Mouse (Mus musculus) heart, adult 8-10 months (tissue): ENCODE measurements around the gene Hk2. TPM values are rescaled to one million over a fixed set of nuclear protein-coding genes. Genes with fewer than 3 reads are reported as not detected.

ENCODE experiments used
- DNase-seq: peaks from one replicate; pipeline ENCODE4 v3.0.0; 2022; ENCODE audit warnings: low spot score
- total RNA-seq, 4 experiments: library from RNA; stranded (reverse); gene quantifications; 2 replicates each; pipeline ENCODE4 v1.2.4; 2022

Hk2 gene
- total RNA-seq, 4 experiments from 2014 or later: 393 to 406 (median 396) TPM

GRCm38 (mm10) chr6:82740868-82741517 is 33.3 kb downstream of the Hk2 start:
- DNase-seq: no peak

DNA sequence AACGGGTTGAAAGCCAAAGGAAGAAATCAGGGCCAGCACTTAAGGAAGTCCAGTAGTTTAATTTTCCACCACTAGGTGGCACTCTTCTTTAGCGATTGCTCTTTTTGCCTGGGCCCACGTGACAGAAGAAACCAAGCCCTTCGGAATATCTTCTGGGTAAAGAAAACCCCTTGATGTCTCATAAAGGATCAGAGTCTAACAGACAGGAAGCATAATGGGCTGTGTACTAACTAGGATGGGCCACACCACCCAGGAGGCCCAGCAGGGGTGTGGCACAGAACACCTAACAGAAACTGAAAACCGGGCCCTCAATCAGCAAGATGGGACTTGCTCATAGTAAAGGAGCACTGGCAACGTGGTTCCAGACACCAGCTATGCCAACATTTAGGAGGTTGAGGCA is 34.0 kb downstream of the Hk2 start:
- DNase-seq: peak; percentile 81

DNA sequence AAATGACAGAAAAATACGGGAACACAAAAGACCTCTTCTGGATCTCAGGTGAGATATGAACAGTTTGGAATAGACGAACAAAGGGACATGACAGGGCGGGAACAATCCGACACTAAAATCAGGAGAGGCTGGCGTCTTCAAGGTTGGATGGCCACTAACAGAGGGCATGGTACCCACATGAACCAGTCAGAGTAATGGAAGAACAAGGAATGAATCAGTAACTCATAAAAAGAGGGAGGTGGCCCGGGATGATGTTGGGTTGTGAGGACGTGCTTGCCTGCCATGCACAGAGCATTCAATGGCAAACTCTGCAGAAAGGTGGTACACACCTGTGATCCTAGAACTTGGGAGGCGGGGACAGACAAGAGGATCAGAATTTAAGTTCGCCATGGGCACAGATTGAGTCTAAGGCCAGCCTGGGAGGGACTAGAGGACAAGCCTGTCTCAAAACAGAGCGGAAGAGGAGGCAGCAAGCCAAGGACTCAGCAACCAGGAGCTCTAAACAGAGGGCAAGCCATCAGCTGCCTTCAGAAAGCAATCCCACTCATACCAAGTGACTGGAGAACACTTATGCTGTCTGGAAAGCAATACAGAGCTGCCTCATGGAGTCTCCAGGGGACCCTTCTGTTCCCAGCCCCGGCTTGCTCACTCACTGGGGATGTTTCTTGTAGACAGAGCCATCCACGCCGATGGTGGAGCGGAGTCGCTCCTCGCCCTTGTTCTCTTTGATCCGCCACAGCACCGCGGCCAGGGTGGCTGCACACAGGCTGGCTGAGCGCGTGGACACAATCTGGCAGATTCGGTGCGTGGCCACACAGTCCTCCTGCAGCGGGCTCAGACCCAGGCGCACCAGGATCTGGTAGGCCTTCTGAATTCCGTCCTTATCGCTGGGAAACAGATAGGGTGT is 36.4 kb downstream of the Hk2 start:
- DNase-seq: no peak

DNA sequence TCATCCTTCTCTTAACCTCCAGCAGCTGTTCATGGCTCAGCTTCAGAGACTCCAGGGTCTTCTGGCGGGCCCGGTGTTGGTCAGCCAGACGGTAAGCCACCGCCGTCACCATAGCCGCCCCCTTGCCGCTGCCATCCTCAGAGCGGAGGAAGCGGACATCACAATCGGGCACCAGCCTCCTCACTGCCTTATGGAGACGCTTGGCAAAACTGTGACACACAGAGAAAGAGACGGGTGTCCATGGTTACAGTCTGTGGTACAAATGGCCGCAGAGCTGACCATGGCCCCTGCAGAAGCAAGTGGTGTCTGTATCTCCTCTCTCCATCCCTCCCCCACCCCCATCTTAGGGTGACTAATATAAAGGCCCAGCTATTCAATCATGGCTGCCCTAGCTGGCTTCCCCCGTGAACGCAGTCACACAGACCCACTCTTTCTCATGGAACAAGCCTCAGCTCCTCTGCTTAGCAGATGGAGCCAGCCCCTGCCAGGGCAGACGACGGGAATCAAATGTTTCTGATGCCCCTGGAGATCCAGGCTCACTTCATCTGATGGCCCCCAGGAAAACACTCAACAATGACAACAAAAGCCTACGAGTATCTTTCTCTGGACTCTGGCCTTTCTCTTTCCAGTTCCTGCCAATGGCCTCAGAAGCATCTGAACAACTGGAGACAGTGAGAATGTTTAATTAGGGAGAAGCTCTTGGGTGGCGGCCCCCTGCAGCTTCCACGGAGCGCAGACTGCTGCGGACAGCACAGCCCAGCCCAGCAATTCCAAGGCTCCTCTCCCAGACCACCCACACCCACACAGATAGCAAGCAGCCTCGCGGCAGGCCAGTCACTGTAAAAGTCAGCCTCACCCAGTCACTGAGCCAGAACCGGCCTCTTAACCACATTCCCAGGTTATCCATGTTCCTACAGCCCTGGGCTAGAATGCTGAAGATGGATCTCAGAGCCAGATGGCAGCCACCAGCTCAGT is 37.3 kb downstream of the Hk2 start:
- DNase-seq: no peak

DNA sequence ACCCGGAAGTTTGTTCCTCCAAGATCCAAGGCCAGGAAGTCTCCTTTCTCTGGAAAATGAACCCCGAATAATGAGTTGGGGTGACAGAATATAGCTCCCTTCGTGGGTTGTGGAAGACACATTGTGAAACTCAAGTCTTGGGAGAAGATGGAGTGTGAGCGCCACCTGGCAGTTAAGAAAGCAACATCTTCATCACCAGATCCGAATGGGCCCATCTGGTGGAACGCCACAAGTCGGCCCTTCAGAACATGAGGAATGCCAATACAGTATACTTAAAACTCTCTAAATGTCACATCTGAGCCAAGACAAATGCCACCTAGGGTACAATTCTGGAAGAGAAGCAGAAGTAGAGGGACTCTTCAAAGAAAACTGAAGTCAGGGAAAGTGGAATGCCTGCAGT is 38.9 kb downstream of the Hk2 start:
- DNase-seq: no peak

DNA sequence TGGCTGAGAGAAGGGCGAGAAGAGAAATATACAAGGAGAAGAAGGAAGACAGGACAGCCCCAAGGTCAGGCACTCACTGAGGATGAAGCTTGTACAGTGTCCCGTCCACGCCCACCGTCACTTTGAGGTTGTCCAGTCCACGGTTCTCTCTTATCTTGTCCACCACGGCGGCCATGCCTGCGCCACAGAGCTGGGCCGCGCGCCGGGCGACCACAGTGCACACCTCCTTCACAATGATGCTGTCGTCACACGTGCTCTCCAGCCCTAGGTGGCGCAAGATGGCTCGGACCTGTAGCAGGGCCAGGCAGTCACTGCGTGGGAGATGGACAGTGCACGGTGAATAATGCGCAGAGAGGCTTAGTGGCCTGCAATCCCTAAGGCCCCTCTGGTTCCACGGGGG is 45.6 kb downstream of the Hk2 start:
- no peak for DNase-seq

DNA sequence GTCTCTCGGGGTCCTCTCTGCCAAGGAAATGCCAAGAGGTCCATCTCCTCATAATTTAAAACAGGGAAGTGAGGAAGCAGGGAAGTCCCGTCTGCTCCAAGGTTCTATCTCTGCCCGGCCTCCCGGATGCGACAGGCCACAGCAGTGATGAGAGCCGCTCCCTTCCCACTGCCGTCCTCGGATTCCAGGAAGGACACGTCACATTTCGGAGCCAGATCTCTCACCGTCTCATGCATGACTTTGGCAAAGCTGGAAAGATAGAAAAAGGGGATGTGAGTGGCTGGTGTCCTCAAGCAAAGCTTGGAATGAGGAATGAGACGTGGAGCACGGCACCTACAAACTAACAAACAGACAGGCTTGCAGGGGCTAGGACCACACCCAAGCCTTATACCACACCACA is 47.0 kb downstream of the Hk2 start:
- DNase-seq: no peak

GRCm38 (mm10) chr6:82723321-82723720 is 50.9 kb downstream of the Hk2 start:
- no peak for DNase-seq

DNA sequence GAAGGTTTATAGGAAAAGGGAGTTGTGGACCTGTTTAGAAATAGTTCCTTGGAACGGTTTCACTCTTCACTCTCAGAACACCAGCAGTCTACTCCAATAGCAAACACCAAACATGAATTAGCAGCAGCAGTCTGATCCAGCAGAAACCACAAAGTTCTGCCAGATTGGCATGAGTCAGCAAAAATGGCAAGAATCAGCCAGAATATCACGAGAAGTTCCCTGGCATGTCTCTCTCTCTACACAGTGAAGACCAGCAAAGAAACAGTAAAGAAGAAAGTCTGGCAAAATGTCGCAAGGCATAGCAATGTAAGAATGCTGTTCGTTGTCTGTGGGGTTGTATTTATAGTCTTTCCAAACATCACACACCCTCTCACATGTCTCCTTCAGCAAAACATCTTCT is 58.1 kb downstream of the Hk2 start:
- DNase-seq: no peak

DNA sequence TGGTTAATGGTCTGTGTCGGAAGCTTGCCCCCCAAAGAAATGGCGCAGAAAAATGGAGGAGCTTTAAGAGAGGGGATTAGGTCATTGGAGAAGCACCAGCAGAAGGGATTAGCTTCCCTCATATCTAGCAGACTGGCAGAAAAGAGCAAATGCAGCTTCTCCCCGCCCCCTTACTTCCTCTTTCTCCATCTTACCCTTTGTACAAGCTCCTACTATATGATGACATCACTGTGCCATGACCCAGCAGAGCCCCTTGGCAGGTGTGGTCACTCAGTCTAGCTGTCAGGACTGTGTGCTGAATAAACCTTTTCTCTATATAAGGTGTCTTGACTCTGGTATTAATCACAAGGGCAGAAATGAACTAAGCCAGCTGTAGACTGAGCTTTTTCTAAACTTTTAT is 58.6 kb downstream of the Hk2 start:
- no peak for DNase-seq

DNA sequence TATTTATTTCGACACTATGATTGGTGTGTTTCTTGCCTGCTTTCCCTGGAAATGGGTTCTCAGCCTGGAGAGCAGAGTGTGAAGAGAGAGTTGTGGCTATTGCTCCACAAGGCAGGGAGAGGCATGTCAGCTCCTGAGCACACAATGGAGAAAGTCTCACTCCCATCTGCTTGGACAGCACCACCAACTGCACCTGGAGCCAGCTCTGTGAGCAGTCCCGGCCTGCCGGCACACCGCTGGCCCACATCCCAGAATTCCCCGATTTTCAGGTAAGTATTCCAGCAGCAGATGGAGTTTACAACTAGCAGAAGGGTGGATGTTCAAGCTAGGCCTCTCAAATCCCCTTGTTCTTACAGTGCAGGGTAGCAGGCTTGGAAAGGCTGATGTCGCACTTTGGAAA is 59.0 kb downstream of the Hk2 start:
- no peak for DNase-seq

DNA sequence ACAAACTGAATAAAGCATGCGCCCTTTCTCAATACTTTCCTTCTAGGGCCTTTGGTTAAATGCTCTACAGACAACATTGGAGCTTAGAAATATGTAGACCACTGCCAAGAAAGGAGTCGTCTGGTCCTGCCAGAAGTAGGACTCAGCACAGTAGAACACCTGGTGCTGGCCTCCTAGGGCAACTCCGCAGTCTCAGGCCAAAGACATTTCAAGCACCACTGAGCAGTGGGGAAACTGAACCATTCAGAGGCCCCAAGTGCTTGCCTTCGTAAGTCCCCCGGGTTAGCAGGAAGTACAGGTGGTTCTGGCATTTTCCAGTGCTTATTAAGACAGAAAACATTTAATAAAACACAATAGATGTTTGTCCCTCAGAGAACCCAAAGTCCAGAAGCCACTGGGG is 59.4 kb downstream of the Hk2 start:
- DNase-seq: no peak

- peak; percentile 60 for DNase-seq
Measured at GRCm38 (mm10) chr6:82714243-82714642, 60.0 kb downstream of the Hk2 start.

DNA sequence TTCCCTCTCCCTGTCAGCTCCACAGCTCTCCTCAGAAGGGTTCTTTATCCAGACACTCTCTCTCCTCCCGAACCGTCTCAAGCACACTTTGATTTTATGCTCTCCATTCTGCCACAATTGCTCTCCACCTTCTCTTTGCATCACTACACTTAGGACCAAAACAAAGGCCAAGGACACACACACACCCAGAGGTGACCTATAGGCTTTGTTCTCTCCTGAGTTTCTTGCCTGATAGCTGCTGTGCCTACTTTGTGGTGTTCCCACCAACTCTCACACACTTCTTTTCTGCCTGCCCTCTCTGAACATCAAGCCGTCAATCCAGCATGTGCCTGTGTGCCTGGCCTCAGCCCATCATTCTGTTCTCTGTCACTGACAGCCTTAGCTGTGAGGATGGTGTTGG is 66.5 kb downstream of the Hk2 start:
- no peak for DNase-seq

GRCm38 (mm10) chr6:82707241-82707640 is 67.0 kb downstream of the Hk2 start:
- DNase-seq: no peak

DNA sequence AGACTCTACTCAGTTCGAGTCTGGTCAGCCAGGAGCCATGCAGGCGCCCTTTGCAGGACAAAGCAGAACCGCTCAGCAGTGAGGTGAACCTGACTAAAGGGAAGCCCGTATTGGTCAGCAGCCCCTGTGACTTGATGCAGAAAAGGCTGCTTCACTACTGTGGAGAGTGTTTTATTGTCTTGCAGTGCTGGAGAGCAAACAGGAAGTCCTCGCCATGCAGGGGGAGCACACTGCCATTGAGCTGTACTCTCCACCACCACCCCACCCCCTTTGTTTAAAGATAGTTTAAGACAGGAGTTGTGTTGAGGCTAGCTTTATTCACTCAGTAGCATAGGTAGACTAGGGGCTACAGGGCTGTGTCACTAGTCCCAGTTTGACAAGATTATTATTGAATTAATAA is 69.0 kb downstream of the Hk2 start, which contains the start of gene Pole4:
Gene Pole4 (minus strand): TSS at position 145 of the 400 bp plus-strand sequence.
- DNase-seq: no peak

GRCm38 (mm10) chr6:82703710-82704109 is 70.5 kb downstream of the Hk2 start:
- DNase-seq: no peak

DNA sequence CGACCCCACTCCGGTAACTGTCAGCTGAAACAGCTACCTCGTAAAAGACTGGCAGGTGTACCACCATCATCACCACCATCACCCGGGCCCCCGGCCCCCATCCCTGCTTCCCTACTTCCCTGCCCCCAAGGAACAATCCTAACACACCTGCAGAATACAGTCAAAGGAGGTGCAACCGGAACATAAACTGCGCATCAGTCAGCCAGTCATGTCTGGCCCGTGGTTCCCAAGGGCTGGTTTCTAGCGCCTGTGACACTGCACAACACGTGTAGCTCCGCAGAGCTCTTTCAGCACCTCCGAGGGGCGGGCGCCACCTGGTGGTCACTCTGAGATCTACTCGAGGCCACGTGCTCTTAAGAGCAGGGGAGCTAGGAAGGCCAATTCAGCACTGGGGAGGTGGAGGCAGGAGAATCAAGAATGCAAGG is 71.6 kb downstream of the Hk2 start:
- peak; percentile 72 for DNase-seq

GRCm38 (mm10) chr6:82701296-82701695 is 73.0 kb downstream of the Hk2 start:
- no peak for DNase-seq

- DNase-seq: no peak
Measured at GRCm38 (mm10) chr6:82699831-82700230, 74.4 kb downstream of the Hk2 start.

GRCm38 (mm10) chr6:82696736-82697135 is 77.5 kb downstream of the Hk2 start:
- DNase-seq: no peak

DNA sequence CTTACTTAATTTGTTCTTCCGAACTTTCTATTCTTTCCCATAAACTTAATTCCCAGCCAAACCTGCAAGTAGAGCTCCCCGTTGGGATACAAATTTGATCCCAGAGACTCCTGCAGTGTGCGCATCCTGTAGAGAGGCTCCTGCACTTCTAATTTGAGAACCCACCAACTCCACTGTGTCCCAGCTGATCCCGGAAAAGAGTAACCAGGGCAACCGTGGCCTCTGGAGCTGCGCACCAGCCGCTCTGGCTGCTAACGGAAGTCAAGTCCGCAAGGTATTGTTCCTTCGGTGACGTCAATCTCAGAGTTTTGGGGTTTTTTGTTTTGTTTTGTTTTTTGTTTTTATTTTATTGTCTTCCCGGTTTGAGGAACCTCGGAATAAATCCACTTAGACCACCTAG is 79.6 kb downstream of the Hk2 start:
- no peak for DNase-seq
